Mouse (Mus musculus) MEL (cell line): ENCODE measurements at regions not wholly inside any gene's neighbourhood (a gene's known extent, or its start where the extent isn't known, plus 50 kb on each side); places are given as distances from the start of the nearest gene placed in this dataset.

Source experiments
- CHD1 ChIP-seq: IDR thresholded peaks from 2 replicates; pipeline ENCODE4 v1.6.1; 2012; ENCODE audit warnings: low read depth, mild to moderate bottlenecking, inconsistent platforms, low read length, improper control_type of control experiment
- CTCF ChIP-seq, 3 experiments: IDR thresholded peaks in 2 of 3; conservative IDR thresholded peaks in 1 of 3; 2 replicates each; pipeline ENCODE4 v1.5.1; 2011 to 2012; ENCODE audit warnings: low read length in 3 of 3, low read depth in 2 of 3, mild to moderate bottlenecking in 2 of 3, improper control_type of control experiment in 1 of 3, inconsistent platforms in 1 of 3, mixed read lengths in 1 of 3, moderate library complexity in 1 of 3; ENCODE audit not compliant: control insufficient read depth in 1 of 3, insufficient read depth in 1 of 3, poor library complexity in 1 of 3, severe bottlenecking in 1 of 3
- POLR2A ChIP-seq, 2 experiments: IDR thresholded peaks; 2 replicates each; pipeline ENCODE4 v1.6.1; 2011 to 2012; ENCODE audit warnings: low read length in 2 of 2, mild to moderate bottlenecking in 2 of 2, control low read depth in 1 of 2, improper control_type of control experiment in 1 of 2, low read depth in 1 of 2, moderate library complexity in 1 of 2; ENCODE audit not compliant: control insufficient read depth in 1 of 2, insufficient read depth in 1 of 2, poor library complexity in 1 of 2
- POLR2AphosphoS2 ChIP-seq: IDR thresholded peaks from 2 replicates; pipeline ENCODE4 v1.6.1; 2011; ENCODE audit warnings: low read length, improper control_type of control experiment
- TAL1 ChIP-seq: IDR thresholded peaks from 2 replicates; pipeline ENCODE4 v1.6.1; 2012; ENCODE audit warnings: mild to moderate bottlenecking, inconsistent platforms, low read length, moderate library complexity, mixed read lengths

DNA sequence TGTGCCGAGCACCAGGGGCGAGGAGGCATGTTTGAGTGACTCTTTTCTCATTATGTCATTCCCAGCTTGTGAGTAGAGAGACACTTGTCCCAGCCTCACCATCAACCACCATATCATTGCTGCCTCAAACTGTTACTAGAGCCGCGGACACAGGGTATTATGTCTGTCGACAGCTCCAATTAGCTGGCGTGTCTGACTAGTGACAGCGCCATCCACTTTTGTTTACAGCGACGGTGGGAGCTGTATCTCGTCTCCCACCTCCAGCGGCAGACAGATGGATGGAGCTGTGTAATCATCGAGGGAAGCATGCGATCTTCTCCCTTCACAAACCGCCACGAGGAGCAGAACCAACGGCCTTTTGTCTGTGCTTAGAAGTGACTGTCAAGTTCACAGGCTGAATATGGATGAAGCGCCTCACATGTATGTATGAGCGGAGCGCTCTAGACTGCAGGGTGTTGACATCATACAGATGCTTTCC lies 308.9 kb downstream of the Sox2 start:
- TF ChIP-seq CTCF (IDR thresholded peaks at IDR 0.05 in 2 of 3, conservative IDR thresholded peaks at IDR 0.05 in 1 of 3; ENCODE audit: control insufficient read depth in 1 of 3, insufficient read depth in 1 of 3, low read depth in 2 of 3, low read length in 3 of 3, poor library complexity in 1 of 3, severe bottlenecking in 1 of 3) = no peak
- no peak for TF ChIP-seq CHD1
- TF ChIP-seq POLR2AphosphoS2 = no peak
- TF ChIP-seq TAL1 = no peak
- no peak for TF ChIP-seq POLR2A (IDR thresholded peaks at IDR 0.05; ENCODE audit: control insufficient read depth in 1 of 2, insufficient read depth in 1 of 2, low read depth in 1 of 2, low read length in 2 of 2, poor library complexity in 1 of 2)
